Mouse (Mus musculus): ENCODE measurements at regions not wholly inside any gene's neighbourhood (a gene's known extent, or its start where the extent isn't known, plus 50 kb on each side); places are given as distances from the start of the nearest gene placed in this dataset.

GRCm38 (mm10) chr7:138139766-138140165 lies 257.8 kb downstream of the Tcerg1l start:
- Histone ChIP-seq H3K4me3 (ENCODE audit: control insufficient read depth, insufficient read depth, low read length) (no peak overlapping the region), H3K27me3 (ENCODE audit: control insufficient read depth, insufficient read depth, low read length) (no peaks in the 10 kb centered on the region), H3K27ac (ENCODE audit: control insufficient read depth, insufficient read depth, low read length) (no peak overlapping the region), H3K36me3 (ENCODE audit: control insufficient read depth, insufficient read depth, low read length) (no peaks in the 10 kb centered on the region), H3K4me1 (replicated peaks; ENCODE audit: control insufficient read depth, insufficient read depth, low read length) (no peaks in the 10 kb centered on the region)
- TF ChIP-seq POLR2A (IDR thresholded peaks at IDR 0.05; ENCODE audit: control insufficient read depth, extremely low read depth, insufficient read depth, low read length, poor library complexity) (no peak), CTCF (IDR thresholded peaks at IDR 0.05; ENCODE audit: borderline replicate concordance, control insufficient read depth, extremely low read depth, insufficient read depth, low read length, poor library complexity) (no peak)
- 90% methylated on average over 5 of the region's 5 CpGs for WGBS
- no peak for DNase-seq

GRCm38 (mm10) chr7:138149496-138149895 lies 248.0 kb downstream of the Tcerg1l start:
- Histone ChIP-seq H3K36me3 (ENCODE audit: control insufficient read depth, insufficient read depth, low read length) (no peaks in the 10 kb centered on the region), H3K4me3 (ENCODE audit: control insufficient read depth, insufficient read depth, low read length) (no peak overlapping the region), H3K4me1 (replicated peaks; ENCODE audit: control insufficient read depth, insufficient read depth, low read length) (no peaks in the 10 kb centered on the region), H3K27me3 (ENCODE audit: control insufficient read depth, insufficient read depth, low read length) (no peaks in the 10 kb centered on the region; the same call in 1 of the 2 replicates), H3K27ac (ENCODE audit: control insufficient read depth, insufficient read depth, low read length) (no peak overlapping the region)
- DNase-seq: no peak
- TF ChIP-seq CTCF (IDR thresholded peaks at IDR 0.05; ENCODE audit: borderline replicate concordance, control insufficient read depth, extremely low read depth, insufficient read depth, low read length, poor library complexity) (no peak), POLR2A (IDR thresholded peaks at IDR 0.05; ENCODE audit: control insufficient read depth, extremely low read depth, insufficient read depth, low read length, poor library complexity) (no peak)
- 63% methylated on average over 2 of the region's 2 CpGs for WGBS

- no peak overlapping the region for H3K4me3 ChIP-seq (ENCODE audit: control insufficient read depth, insufficient read depth, low read length)
- H3K27ac ChIP-seq (ENCODE audit: control insufficient read depth, insufficient read depth, low read length): no peak overlapping the region
- H3K27me3 ChIP-seq (ENCODE audit: control insufficient read depth, insufficient read depth, low read length): no peaks in the 10 kb centered on the region; the same call in 1 of the 2 replicates
- WGBS: 73% methylated on average over 4 of the region's 4 CpGs
- TF ChIP-seq CTCF (IDR thresholded peaks at IDR 0.05; ENCODE audit: borderline replicate concordance, control insufficient read depth, extremely low read depth, insufficient read depth, low read length, poor library complexity): no peak
- TF ChIP-seq POLR2A (IDR thresholded peaks at IDR 0.05; ENCODE audit: control insufficient read depth, extremely low read depth, insufficient read depth, low read length, poor library complexity): no peak
- no peak for DNase-seq
- no peaks in the 10 kb centered on the region for H3K4me1 ChIP-seq (replicated peaks; ENCODE audit: control insufficient read depth, insufficient read depth, low read length)
- H3K36me3 ChIP-seq (ENCODE audit: control insufficient read depth, insufficient read depth, low read length): no peaks in the 10 kb centered on the region
Measured at GRCm38 (mm10) chr7:138153455-138154167, 243.9 kb downstream of the Tcerg1l start.
